Mouse (Mus musculus): ENCODE measurements around the gene Fam69a.
"Not testable (repeated sequence)": the region's sequence is repeated elsewhere in the genome, so short reads cannot be mapped to it uniquely, and the experiment has no call there.

Gene Fam69a

GRCm38 (mm10) chr5:107982016-107982415 lies 4.9 kb downstream of the Fam69a start:
- in situ Hi-C loops (cut with MseI, MboI), result loop anchor here in 1 of 2 experiments (10.0 kb wide), 1 partner anchor 57 kb away; no protein-coding TSS in a partner anchor

- in situ Hi-C loops (cut with MseI, MboI), result loop anchor here in 1 of 2 experiments (10.0 kb wide), 1 partner anchor 55 kb away; no protein-coding TSS in a partner anchor
These were observed 7.0 kb downstream of the Fam69a start for GRCm38 (mm10) chr5:107979901-107980300.

- in situ Hi-C loops (cut with MseI, MboI), result no loop called here
These were observed 8.4 kb downstream of the Fam69a start for GRCm38 (mm10) chr5:107978289-107979035.

- in situ Hi-C loops (cut with MseI, MboI), result no loop called here
These were observed 9.1 kb downstream of the Fam69a start for GRCm38 (mm10) chr5:107977640-107978288.

- in situ Hi-C loops (cut with MseI, MboI), result no loop called here
These were observed 13.6 kb downstream of the Fam69a start for GRCm38 (mm10) chr5:107973310-107973709.

- in situ Hi-C loops (cut with MseI, MboI), result no loop called here
These were observed 14.2 kb downstream of the Fam69a start for GRCm38 (mm10) chr5:107972444-107973272.

- in situ Hi-C loops (cut with MseI, MboI), result no loop called here
These were observed 15.8 kb downstream of the Fam69a start for GRCm38 (mm10) chr5:107971069-107971468.

- in situ Hi-C loops (cut with MseI, MboI), result not testable (repeated sequence)
These were observed 17.1 kb downstream of the Fam69a start for GRCm38 (mm10) chr5:107969818-107970217.

- in situ Hi-C loops (cut with MseI, MboI), result no loop called here
These were observed 18.8 kb downstream of the Fam69a start for GRCm38 (mm10) chr5:107968079-107968478.

- in situ Hi-C loops (cut with MseI, MboI), result no loop called here
These were observed 19.9 kb downstream of the Fam69a start for GRCm38 (mm10) chr5:107966841-107967457.

- in situ Hi-C loops (cut with MseI, MboI), result no loop called here
These were observed 20.7 kb downstream of the Fam69a start for GRCm38 (mm10) chr5:107966156-107966555.

GRCm38 (mm10) chr5:107965355-107965991 lies 21.4 kb downstream of the Fam69a start:
- in situ Hi-C loops (cut with MseI, MboI), result no loop called here

- in situ Hi-C loops (cut with MseI, MboI), result no loop called here
These were observed 22.7 kb downstream of the Fam69a start for GRCm38 (mm10) chr5:107964031-107964758.

GRCm38 (mm10) chr5:107961438-107962251 lies 25.2 kb downstream of the Fam69a start:
- in situ Hi-C loops (cut with MseI, MboI), result no loop called here

GRCm38 (mm10) chr5:107960532-107961202 lies 26.2 kb downstream of the Fam69a start:
- in situ Hi-C loops (cut with MseI, MboI), result no loop called here

- in situ Hi-C loops (cut with MseI, MboI), result no loop called here
These were observed 27.1 kb downstream of the Fam69a start for GRCm38 (mm10) chr5:107959624-107960300.

- in situ Hi-C loops (cut with MseI, MboI), result no loop called here
These were observed 36.2 kb downstream of the Fam69a start for GRCm38 (mm10) chr5:107950643-107951042.

- in situ Hi-C loops (cut with MseI, MboI), result no loop called here
These were observed 37.3 kb downstream of the Fam69a start for GRCm38 (mm10) chr5:107949607-107950006.
